In the genomic region with DNA sequence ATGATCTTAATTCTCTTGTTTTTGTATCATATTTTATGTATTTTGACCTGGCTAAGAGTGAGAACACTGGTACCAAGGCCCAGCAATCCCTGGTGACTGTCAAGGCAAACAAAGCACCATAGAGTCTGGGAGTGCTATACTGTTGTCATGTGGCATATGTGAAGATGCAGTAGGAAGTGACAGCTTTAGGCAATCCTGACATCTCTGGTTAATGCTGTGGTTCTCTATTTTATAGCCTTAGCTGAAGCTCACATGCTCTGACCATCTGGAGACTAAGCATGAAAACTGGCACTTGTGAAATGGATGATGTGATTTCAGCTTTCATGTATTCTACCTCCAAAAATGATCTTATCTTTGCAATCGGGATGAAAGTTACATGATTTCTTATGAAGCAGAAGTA, we compare ENCODE assay signal across 23 mouse cellular contexts.
A peak's percentile ranks its signal among the peaks of the same experiment; 100 is the strongest.
DNase-seq lines count a peak whose midpoint lies in the region; ATAC-seq and TF ChIP-seq lines count a peak whose summit lies in the region.
"Had no signal": no experiment of that assay in that cellular context is flagged by ENCODE, and none has a peak within 500 bp of the region (broad histone marks: within the 10 kb centered on the region; RNA-seq: fewer than 3 reads in every experiment).

No protein-coding gene starts in this region.

- H3K27ac ChIP-seq in left cerebral cortex, adult 2 months = no peak overlapping the region
- no peak overlapping the region for H3K27ac ChIP-seq in gastrocnemius, adult 2 months
- H3K27ac ChIP-seq: embryonic facial prominence, embryonic 15.5 days; forebrain, embryonic 12.5 days; heart, embryonic 13.5 days had no signal

- no peak overlapping the region for H3K4me3 ChIP-seq in left cerebral cortex, adult 2 months
- H3K4me3 ChIP-seq in gastrocnemius, adult 2 months = no peak overlapping the region
- H3K4me3 ChIP-seq: embryonic facial prominence, embryonic 15.5 days; erythroblast, embryonic 14.5 days; forebrain, embryonic 12.5 days; heart, embryonic 13.5 days had no signal

- DNase-seq in frontal cortex, postnatal 14 days (ENCODE audit: low spot score in 2 of 2) = no peak
- DNase-seq in left cerebral cortex, postnatal 25 days (ENCODE audit: low spot score in 2 of 2) = peak; percentile 13 to 55
- no peak for DNase-seq in left cerebral cortex, adult 2 months (ENCODE audit: extremely low spot score in 1 of 2, low spot score in 2 of 2)
- peak; percentile 4 for DNase-seq in right cerebral cortex, postnatal 25 days
- DNase-seq in right cerebral cortex, postnatal 4 days = no peak
- DNase-seq in gastrocnemius, adult 2 months = no peak
- DNase-seq: adrenal gland, adult 2 months; adrenal gland, postnatal 25 days; cerebellum, adult 11 months; cerebellum, adult 8-10 months; cerebellum, postnatal 14 days; embryo, embryonic 11 days; gastrocnemius, postnatal 36 days; heart, adult 11 months; heart, postnatal 36 days had no signal

- no peak for TF ChIP-seq CTCF in left cerebral cortex, adult 2 months (IDR thresholded peaks at IDR 0.05)
- no peak for TF ChIP-seq CTCF in gastrocnemius, adult 2 months (IDR thresholded peaks at IDR 0.05)

- peak; percentile 91 for ATAC-seq in frontal cortex, adult (ENCODE audit: low TSS enrichment)
- ATAC-seq: hindbrain, embryonic 16.5 days; inflammation-experienced regulatory T-cells, adult 6 months; intestine, postnatal 0 days had no signal

- intact Hi-C loops in left cerebral cortex, postnatal 25 days (cut with DNase I) = no loop called here
- intact Hi-C loops in left cerebral cortex, adult 2 months (cut with DNase I) = no loop called here
- intact Hi-C loops in gastrocnemius, adult 2 months (cut with DNase I) = no loop called here

Comparison
In these comparisons a context has a peak if more than half of its experiments do, and no peak if none do; other contexts are left out.
1. DNase-seq: peak in left cerebral cortex, postnatal 25 days (2 of 2) and right cerebral cortex, postnatal 25 days (single experiment); none in frontal cortex, postnatal 14 days (0 of 2), left cerebral cortex, adult 2 months (0 of 2), right cerebral cortex, postnatal 4 days (single experiment) and gastrocnemius, adult 2 months (single experiment).